Mouse (Mus musculus) left cerebral cortex, postnatal 10 days (tissue): ENCODE measurements around the gene Psmg3. TPM values are rescaled to one million over a fixed set of nuclear protein-coding genes. Genes with fewer than 3 reads are reported as not detected.

Source experiments
- DNase-seq, 2 experiments: peaks; one replicate each; pipeline ENCODE4 v3.0.0; 2021 to 2022; ENCODE audit warnings: low spot score in 2 of 2, mixed read lengths in 1 of 2; ENCODE audit errors: extremely low spot score in 1 of 2
- intact Hi-C: fragments of 180-260 bp; cut with DNase I; formaldehyde crosslinking; loops from one replicate; pipeline ENCODE4 v1.15.1; 2025
- total RNA-seq, 2 experiments: library from RNA; stranded (reverse); gene quantifications; 2 replicates each; pipeline ENCODE4 v1.2.3; 2021

Psmg3 gene
- total RNA-seq, 2 experiments from 2014 or later, result 18.3 to 18.4 TPM

- intact Hi-C loops, result no loop called here
- DNase-seq, result no peak
Measured at GRCm38 (mm10) chr5:139798168-139798900, 28.4 kb downstream of the Psmg3 start.

GRCm38 (mm10) chr5:139797473-139798167, 29.1 kb downstream of the Psmg3 start:
- peak; percentile 88 to 89 for DNase-seq
- intact Hi-C loops, result no loop called here

GRCm38 (mm10) chr5:139796900-139797299, 29.8 kb downstream of the Psmg3 start:
- DNase-seq, result peak; percentile 40 to 87
- intact Hi-C loops, result no loop called here

GRCm38 (mm10) chr5:139796001-139796620, 30.6 kb downstream of the Psmg3 start:
- no peak for DNase-seq
- intact Hi-C loops, result no loop called here

DNA sequence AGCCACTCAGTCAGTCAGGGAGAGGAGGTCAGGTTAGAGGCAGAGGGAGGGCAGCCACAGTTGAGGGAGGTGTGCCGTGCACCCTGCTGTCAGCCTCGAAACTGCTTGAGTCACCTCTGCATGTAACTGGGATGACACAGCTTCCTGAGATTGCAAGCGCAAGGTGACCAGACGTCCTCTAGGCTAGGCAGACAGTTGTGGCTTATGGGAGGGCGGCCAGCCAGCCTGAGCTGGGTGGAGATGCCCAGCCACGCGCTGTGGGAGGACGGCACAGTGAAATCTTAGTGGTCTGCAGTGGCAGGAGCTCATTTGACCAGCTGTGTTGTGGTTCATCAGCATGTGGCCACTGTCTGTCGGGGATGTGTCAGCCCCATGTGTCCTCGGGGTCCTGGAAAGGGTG, 31.7 kb downstream of the Psmg3 start:
- no peak for DNase-seq
- intact Hi-C loops, result no loop called here

GRCm38 (mm10) chr5:139794137-139794536, 32.5 kb downstream of the Psmg3 start:
- DNase-seq, result no peak
- intact Hi-C loops, result no loop called here

DNA sequence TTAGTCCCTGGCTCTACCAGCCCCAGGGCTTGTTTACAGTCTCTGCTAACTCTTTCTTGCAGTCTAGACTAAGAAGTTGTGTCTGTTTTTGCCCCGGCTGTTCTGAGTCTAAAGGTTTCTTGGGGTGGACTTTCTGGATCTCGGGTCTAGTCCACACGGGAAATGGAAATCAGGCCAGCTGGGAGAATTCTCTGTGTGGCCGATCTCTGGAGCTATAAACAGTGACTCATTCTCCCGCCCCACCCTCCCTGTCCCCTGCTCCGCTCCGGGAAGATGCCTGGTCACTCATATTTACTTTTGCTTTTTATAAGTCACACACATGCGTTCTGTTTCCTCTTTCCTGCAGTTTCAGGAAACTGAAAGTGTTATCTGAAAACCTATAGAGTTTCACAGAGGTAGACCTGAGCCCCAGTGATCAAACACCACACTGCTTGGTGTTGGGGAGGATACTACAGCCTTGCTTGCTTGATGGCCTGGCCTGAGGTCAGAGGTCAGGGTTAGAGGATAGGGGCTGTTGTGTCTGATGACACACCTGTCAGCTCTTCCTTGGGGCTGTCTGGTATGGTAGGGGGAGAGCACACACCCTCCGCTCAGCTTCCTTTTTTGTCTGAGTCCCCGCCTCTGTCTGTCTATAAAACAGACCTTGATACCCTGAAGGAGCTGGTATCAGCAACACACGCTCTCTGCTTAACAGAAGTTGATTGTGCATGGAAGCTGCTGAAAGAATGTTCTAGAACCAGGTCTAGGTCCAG, 33.2 kb downstream of the Psmg3 start:
- DNase-seq, result no peak
- intact Hi-C loops, result no loop called here

DNA sequence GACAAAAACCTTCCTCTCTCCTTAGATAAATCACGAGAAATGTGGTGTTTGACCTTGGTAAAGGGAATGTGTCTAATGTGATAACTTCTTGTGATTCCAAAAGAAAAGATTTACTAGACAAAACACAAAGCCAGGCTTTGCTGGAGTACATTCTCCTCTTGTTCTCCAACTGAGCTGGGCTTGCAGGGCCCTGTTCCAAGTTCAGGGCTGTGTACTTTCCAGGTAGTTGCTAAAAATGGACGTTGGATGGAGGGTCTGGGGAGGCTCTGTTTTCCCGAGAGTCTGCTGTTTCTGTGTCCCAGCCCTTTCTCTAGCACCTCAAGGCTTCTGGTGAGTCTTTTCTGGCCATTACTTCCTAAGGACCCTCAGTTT, 33.7 kb downstream of the Psmg3 start:
- intact Hi-C loops, result no loop called here

DNA sequence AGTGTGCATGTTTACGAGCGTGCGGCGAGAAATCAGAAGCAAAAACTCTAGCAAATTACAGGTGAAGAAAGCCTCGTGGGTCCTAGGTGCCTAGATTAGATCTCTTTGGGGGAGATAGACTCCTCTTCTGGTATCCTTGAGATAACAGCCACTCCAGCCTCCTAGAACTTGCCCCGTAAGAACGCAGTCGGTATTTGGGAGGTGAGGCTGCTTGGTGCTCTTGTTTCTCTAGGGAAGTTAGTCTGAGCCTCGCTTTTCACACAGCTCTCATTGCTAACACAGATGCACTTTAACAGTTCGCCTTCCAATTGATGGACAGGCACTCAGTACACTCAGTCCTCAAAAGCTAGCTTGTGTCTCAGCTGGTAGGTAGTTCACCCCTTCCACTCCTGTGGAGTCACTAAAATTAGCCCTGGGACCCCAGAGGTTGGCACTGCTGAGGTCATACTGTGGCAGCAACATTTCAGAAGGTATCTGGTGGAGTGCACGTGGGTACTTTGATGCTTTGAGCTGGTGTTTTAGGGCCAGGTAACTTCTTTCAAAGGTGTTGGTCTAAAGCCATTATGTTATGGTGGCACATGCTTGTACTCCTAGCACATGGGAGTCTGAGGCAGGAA, 34.4 kb downstream of the Psmg3 start:
- intact Hi-C loops, result no loop called here
- no peak for DNase-seq

More for the DNA sequence above, 33.7 kb downstream of the Psmg3 start:
- DNase-seq, result no peak

DNA sequence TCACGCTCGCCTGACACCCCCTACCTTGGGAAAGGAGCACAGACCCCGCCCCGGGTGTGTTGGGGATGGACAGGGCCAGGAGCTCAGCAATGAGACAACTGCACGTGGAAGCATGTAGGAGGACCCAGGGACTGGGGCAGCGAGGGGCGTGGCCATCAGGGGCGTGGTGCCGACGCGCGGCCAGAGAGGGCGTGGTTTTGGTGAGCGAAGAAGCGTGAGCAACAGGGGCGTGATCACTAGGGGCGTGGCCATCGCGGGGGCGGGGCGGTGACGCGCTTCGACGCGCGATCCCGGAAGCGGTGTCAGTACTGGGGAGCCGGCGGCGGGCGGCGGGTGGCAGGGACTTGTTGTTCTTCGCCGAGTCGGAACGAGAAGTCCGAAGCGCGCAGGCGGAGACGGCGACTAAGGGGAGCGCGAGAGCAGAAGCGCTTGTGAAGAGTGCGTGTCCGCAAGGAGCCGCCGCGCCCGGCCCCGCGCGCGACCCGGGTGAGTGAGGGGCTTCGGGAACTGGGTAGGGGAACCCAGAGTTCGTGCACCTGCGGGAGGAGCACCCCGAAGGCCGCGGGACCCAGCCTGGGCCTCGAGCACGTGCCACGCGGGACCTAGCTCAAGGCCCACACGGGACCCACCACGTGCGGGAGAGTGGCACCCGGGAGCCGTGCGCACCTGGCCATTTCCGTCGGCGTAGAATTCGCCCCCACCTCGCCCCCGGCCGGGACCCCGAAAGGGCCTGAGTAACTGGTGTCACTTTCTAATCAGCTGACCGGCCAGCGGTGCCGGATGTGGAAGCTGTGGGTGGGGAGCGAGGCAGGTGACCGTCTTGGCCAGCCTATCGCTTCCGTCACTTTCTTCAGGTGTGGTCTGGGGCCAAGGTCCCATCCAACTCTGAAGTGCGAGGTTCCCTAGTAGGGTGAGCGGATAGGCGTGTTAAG, 35.2 kb downstream of the Psmg3 start, which contains the start of gene Mafk:
Gene Mafk, plus strand, starts transcription at position 287 of the 932 bp plus-strand sequence.
- intact Hi-C loops, result no loop called here
- peak; percentile 88 to 96 for DNase-seq

DNA sequence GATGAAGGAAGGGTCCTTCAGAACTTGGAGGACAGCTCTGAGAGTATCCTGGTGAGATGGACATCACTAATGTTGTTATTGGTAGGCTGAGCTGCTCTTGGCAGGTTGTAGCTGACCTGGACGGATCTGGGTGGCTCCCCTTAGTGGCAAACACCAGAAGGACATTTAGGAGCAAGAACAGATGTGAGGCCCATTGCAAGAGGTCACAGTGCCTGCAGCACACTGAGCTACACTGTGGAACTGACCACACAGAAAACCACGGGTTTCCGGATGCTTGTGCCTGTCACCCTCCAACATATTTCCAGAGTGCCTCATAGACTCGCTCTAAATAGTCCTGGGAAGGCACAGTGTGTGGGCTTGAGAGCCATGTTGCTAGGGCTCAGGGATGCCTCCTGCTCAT, 37.2 kb downstream of the Psmg3 start:
- intact Hi-C loops, result no loop called here
- DNase-seq, result no peak

- intact Hi-C loops, result no loop called here
- DNase-seq, result no peak
Measured at GRCm38 (mm10) chr5:139781406-139781805, 45.3 kb downstream of the Psmg3 start.

- intact Hi-C loops, result no loop called here
- no peak for DNase-seq
Measured at GRCm38 (mm10) chr5:139776966-139777365, 49.7 kb downstream of the Psmg3 start.

- DNase-seq, result peak; percentile 96
- intact Hi-C loops, result no loop called here
Measured at GRCm38 (mm10) chr5:139775216-139775926, 51.3 kb downstream of the Psmg3 start, which contains the start of gene Ints1. TSS of gene Ints1 (minus strand) at chr5:139775674.
